Mouse (Mus musculus): ENCODE measurements at regions not wholly inside any gene's neighbourhood (a gene's known extent, or its start where the extent isn't known, plus 50 kb on each side); places are given as distances from the start of the nearest gene placed in this dataset.
"Not testable (repeated sequence)": the region's sequence is repeated elsewhere in the genome, so short reads cannot be mapped to it uniquely, and the experiment has no call there.

GRCm38 (mm10) chr1:105463819-105464614 is 107.5 kb upstream of the Rnf152 start:
- CTCF ChIA-PET = no interaction called here
- POLR2A ChIA-PET = no interaction called here

GRCm38 (mm10) chr1:105462695-105463094 is 106.2 kb upstream of the Rnf152 start:
- CTCF ChIA-PET = no interaction called here
- POLR2A ChIA-PET = no interaction called here

- CTCF ChIA-PET, POLR2A ChIA-PET: not testable (repeated sequence)
Observed at GRCm38 (mm10) chr1:105455783-105456182, 99.3 kb upstream of the Rnf152 start.

GRCm38 (mm10) chr1:105454687-105455086 is 98.2 kb upstream of the Rnf152 start:
- ChIA-PET CTCF (no interaction called here), POLR2A (no interaction called here)

- ChIA-PET POLR2A (no interaction called here), CTCF (no interaction called here)
Observed at GRCm38 (mm10) chr1:105446212-105446611, 89.7 kb upstream of the Rnf152 start.

- ChIA-PET CTCF (no interaction called here), POLR2A (no interaction called here)
Observed at GRCm38 (mm10) chr1:105443546-105443945, 87.0 kb upstream of the Rnf152 start.

- ChIA-PET POLR2A (no interaction called here), CTCF (no interaction called here)
Observed at GRCm38 (mm10) chr1:105440296-105440695, 83.8 kb upstream of the Rnf152 start.

- CTCF ChIA-PET = interaction anchor here in 1 of 4 experiments (0.6 kb wide), 1 partner anchor 34 kb away, joined by 13 read pairs; no protein-coding TSS in a partner anchor
- POLR2A ChIA-PET = no interaction called here
Observed at GRCm38 (mm10) chr1:105434631-105435403, 78.3 kb upstream of the Rnf152 start.

- ChIA-PET CTCF (no interaction called here), POLR2A (no interaction called here)
Observed at GRCm38 (mm10) chr1:105433949-105434348, 77.4 kb upstream of the Rnf152 start.

- CTCF ChIA-PET = no interaction called here
- POLR2A ChIA-PET = no interaction called here
Observed at GRCm38 (mm10) chr1:105431803-105432202, 75.3 kb upstream of the Rnf152 start.

GRCm38 (mm10) chr1:105430712-105431111 is 74.2 kb upstream of the Rnf152 start:
- ChIA-PET POLR2A (no interaction called here), CTCF (no interaction called here)

GRCm38 (mm10) chr1:105428165-105428564 is 71.7 kb upstream of the Rnf152 start:
- ChIA-PET POLR2A (no interaction called here), CTCF (interaction anchor here in 1 of 4 experiments (0.6 kb wide), 1 partner anchor 207 kb away, joined by 3 read pairs; no protein-coding TSS in a partner anchor)

- POLR2A ChIA-PET = interaction anchor here in 1 of 4 experiments (0.6 kb wide), 1 partner anchor 1847 kb away, joined by 3 read pairs; no protein-coding TSS in a partner anchor
- CTCF ChIA-PET = no interaction called here
Observed at GRCm38 (mm10) chr1:105426086-105426485, 69.6 kb upstream of the Rnf152 start.

GRCm38 (mm10) chr1:105423380-105423779 is 66.9 kb upstream of the Rnf152 start:
- ChIA-PET POLR2A (no interaction called here), CTCF (no interaction called here)

- ChIA-PET POLR2A (interaction anchor here in 1 of 4 experiments (0.6 kb wide), 1 partner anchor 551 kb away, joined by 3 read pairs; no protein-coding TSS in a partner anchor), CTCF (no interaction called here)
Observed at GRCm38 (mm10) chr1:105422945-105423344, 66.4 kb upstream of the Rnf152 start.

- POLR2A ChIA-PET = interaction anchor here in 1 of 4 experiments (0.7 kb wide), 1 partner anchor 164 kb away, joined by 3 read pairs; no protein-coding TSS in a partner anchor
Observed at GRCm38 (mm10) chr1:105420374-105421046, 64.0 kb upstream of the Rnf152 start.

More at GRCm38 (mm10) chr1:105420374-105421046, 64.0 kb upstream of the Rnf152 start:
- CTCF ChIA-PET = no interaction called here
